Mouse (Mus musculus): Measurements from ENCODE around the gene Ttc7b. TPM values are rescaled to one million over a fixed set of nuclear protein-coding genes. Genes with fewer than 3 reads are reported as not detected.

The Ttc7b gene
- polyA plus RNA-seq (2015; fragmentation: Nextera tagmentation; extraction: Ambion mirVana), result 2.2 and 3.3 TPM in 2 replicates

DNA sequence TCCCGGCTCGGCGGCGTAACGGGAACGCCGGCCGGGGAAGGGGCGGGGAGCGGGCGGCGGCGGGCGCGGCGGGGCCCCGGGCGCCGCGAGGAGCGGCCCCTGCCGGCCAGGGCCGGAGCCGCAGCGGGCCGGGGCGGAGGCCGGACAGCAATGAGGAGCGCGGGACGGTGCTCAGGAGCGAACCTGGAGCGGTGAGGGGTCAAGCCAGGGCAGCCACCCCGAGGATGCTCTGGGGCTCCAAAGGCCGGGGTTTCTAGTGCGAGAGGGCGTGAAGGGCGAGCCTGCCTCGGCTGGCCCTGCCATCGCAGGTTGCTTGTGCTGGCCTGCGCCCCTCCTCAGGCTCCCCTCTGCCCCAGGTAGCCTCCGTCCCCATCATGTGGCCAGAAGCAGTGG lies at the start of gene Ttc7b:
Gene Ttc7b (minus strand): TSS at position 33 of the 393 bp plus-strand sequence.
- peak; percentile 88 for ATAC-seq
- 3% methylated on average over 32 of the region's 42 CpGs for WGBS (ENCODE audit: insufficient replicate concordance)
- no peaks in the 10 kb centered on the region for H3K36me3 ChIP-seq (replicated peaks; ENCODE audit: insufficient read depth, low read length)
- peak within 1 kb of the TSS; percentile 89 for H3K4me2 ChIP-seq (ENCODE audit: low read depth, low read length)
- peaks cover 8% of the 10 kb centered on the region for H3K4me1 ChIP-seq (ENCODE audit: insufficient read depth)
- H3K27ac ChIP-seq (ENCODE audit: low read depth), result peak within 1 kb of the TSS; percentile 76
- peak within 1 kb of the TSS; percentile 65 for H3K4me3 ChIP-seq (ENCODE audit: low read depth, low read length)
- H3K9me3 ChIP-seq (ENCODE audit: low read length), result no peaks in the 10 kb centered on the region
- peak within 1 kb of the TSS; percentile 85 for H3K9ac ChIP-seq (replicated peaks)
- peak; percentile 65 for DNase-seq
- TF ChIP-seq EP300 (IDR thresholded peaks at IDR 0.05; ENCODE audit: low read depth) (no peak), CTCF (IDR thresholded peaks at IDR 0.05; ENCODE audit: low read depth) (peak; percentile 45)
- no peaks in the 10 kb centered on the region for H3K27me3 ChIP-seq (ENCODE audit: insufficient read depth, low read length)

DNA sequence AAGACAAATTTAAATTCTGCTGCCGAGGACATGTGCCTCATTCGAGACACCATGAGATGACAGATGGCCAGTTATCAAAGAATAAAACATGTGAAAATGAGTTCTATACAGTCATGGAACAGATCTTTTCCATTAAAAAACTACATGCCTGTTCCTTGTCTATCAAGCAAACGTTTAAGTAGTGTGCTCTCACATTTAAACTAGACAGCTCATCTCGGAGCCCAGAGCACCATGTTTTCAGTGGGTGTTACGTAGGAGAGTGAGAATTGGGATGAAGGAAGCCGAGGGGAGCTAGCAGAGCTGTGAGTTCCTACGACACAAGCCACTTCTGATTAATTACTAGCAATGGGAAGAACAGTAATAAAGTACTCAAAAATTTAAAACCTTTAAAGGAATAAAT lies 48.2 kb upstream of the Ttc7b start:
- H3K4me1 ChIP-seq (ENCODE audit: insufficient read depth), result no peaks in the 10 kb centered on the region
- no peaks in the 10 kb centered on the region for H3K27me3 ChIP-seq (ENCODE audit: insufficient read depth, low read length)
- no peak overlapping the region for H3K4me2 ChIP-seq (ENCODE audit: low read depth, low read length)
- no peak for ATAC-seq
- peaks cover 2% of the 10 kb centered on the region; the same call in 1 of the 2 replicates for H3K36me3 ChIP-seq (replicated peaks; ENCODE audit: insufficient read depth, low read length)
- WGBS (ENCODE audit: insufficient replicate concordance), result 83% methylated on average over 7 of the region's 7 CpGs
- no peak overlapping the region for H3K9ac ChIP-seq (replicated peaks)
- H3K27ac ChIP-seq (ENCODE audit: low read depth), result no peak overlapping the region
- TF ChIP-seq CTCF (IDR thresholded peaks at IDR 0.05; ENCODE audit: low read depth) (no peak), EP300 (IDR thresholded peaks at IDR 0.05; ENCODE audit: low read depth) (no peak)
- H3K4me3 ChIP-seq (ENCODE audit: low read depth, low read length), result no peak overlapping the region
- no peak for DNase-seq
- H3K9me3 ChIP-seq (ENCODE audit: low read length), result no peaks in the 10 kb centered on the region

DNA sequence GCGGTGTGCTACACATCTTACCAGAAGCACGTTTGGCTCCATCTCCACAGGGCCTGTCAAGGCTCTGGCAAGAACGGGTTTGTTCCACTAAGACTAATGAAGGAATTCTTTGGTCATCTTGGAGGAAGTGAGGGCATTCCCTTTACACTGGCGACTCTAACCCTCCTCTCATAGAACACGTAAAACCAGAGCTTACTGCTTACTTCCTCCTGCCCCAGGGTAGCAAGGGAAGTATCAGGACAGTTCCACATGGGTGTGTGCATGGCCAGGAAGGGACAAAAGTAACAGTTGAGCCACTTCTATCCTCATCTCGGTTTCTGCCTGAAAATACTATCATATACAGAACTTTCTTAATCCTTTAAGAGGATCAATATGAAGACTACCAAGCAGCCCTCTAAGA lies 47.5 kb upstream of the Ttc7b start:
- Histone ChIP-seq H3K4me3 (ENCODE audit: low read depth, low read length) (no peak overlapping the region), H3K4me1 (ENCODE audit: insufficient read depth) (no peaks in the 10 kb centered on the region), H3K36me3 (replicated peaks; ENCODE audit: insufficient read depth, low read length) (no peaks in the 10 kb centered on the region), H3K4me2 (ENCODE audit: low read depth, low read length) (no peak overlapping the region), H3K27ac (ENCODE audit: low read depth) (no peak overlapping the region), H3K9me3 (ENCODE audit: low read length) (no peaks in the 10 kb centered on the region), H3K9ac (replicated peaks) (no peak overlapping the region), H3K27me3 (ENCODE audit: insufficient read depth, low read length) (no peaks in the 10 kb centered on the region)
- 67% methylated on average over 6 of the region's 6 CpGs for WGBS (ENCODE audit: insufficient replicate concordance)
- no peak for TF ChIP-seq CTCF (IDR thresholded peaks at IDR 0.05; ENCODE audit: low read depth)
- no peak for TF ChIP-seq EP300 (IDR thresholded peaks at IDR 0.05; ENCODE audit: low read depth)
- ATAC-seq, result no peak
- no peak for DNase-seq

DNA sequence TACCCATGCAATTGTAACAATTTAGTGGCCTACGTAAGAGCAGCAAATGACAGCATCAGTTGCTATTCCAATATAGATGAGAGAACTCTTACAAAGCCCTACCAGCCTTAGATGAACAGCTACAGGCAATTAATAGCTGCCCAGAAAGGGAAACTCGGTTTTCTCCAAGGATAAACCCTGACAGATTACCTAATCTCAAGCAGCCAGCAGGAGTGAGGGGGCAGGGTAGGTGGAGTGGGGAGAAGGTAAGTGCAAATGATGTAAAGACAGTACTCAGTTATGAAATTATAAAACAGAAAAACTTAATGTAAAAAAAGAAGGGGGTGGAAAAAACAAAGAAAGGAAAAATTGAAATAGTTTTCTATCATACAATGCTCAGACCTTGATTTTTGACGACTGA lies 47.0 kb upstream of the Ttc7b start:
- no peak overlapping the region for H3K9ac ChIP-seq (replicated peaks)
- H3K27me3 ChIP-seq (ENCODE audit: insufficient read depth, low read length), result no peaks in the 10 kb centered on the region
- ATAC-seq (no peak), DNase-seq (no peak)
- H3K9me3 ChIP-seq (ENCODE audit: low read length), result no peaks in the 10 kb centered on the region
- no peaks in the 10 kb centered on the region for H3K36me3 ChIP-seq (replicated peaks; ENCODE audit: insufficient read depth, low read length)
- no peak overlapping the region for H3K4me3 ChIP-seq (ENCODE audit: low read depth, low read length)
- H3K27ac ChIP-seq (ENCODE audit: low read depth), result no peak overlapping the region
- no peaks in the 10 kb centered on the region for H3K4me1 ChIP-seq (ENCODE audit: insufficient read depth)
- no peak overlapping the region for H3K4me2 ChIP-seq (ENCODE audit: low read depth, low read length)
- WGBS (ENCODE audit: insufficient replicate concordance), result 68% methylated on average over 3 of the region's 3 CpGs
- TF ChIP-seq CTCF (IDR thresholded peaks at IDR 0.05; ENCODE audit: low read depth) (no peak), EP300 (IDR thresholded peaks at IDR 0.05; ENCODE audit: low read depth) (no peak)

DNA sequence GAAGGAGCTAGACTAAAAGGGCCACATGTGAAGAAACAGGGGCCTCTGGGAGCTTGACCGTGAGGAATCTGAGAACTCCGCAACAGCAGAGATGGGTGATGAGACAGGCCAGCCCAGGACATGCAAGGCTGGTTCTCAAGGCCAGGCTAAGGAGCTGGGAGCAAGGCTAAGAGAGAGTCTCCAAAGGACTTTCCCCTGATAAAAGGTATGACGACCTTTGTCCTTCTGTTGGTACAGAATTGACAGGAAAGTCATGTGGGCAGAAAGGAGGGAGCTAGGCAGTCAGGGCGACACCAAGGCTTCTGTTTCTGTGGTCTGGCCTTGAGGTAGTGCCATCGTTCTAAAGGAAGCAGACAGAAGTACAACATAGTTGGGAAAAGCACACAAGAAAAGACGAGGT lies 33.0 kb upstream of the Ttc7b start:
- DNase-seq, result no peak
- Histone ChIP-seq H3K4me3 (ENCODE audit: low read depth, low read length) (no peak overlapping the region), H3K27ac (ENCODE audit: low read depth) (no peak overlapping the region), H3K36me3 (replicated peaks; ENCODE audit: insufficient read depth, low read length) (peaks cover 19% of the 10 kb centered on the region; the same call in 1 of the 2 replicates), H3K4me1 (ENCODE audit: insufficient read depth) (no peaks in the 10 kb centered on the region), H3K9me3 (ENCODE audit: low read length) (no peaks in the 10 kb centered on the region), H3K9ac (replicated peaks) (no peak overlapping the region), H3K27me3 (ENCODE audit: insufficient read depth, low read length) (no peaks in the 10 kb centered on the region), H3K4me2 (ENCODE audit: low read depth, low read length) (no peak overlapping the region)
- 84% methylated on average over 6 of the region's 6 CpGs for WGBS (ENCODE audit: insufficient replicate concordance)
- no peak for ATAC-seq
- TF ChIP-seq EP300 (IDR thresholded peaks at IDR 0.05; ENCODE audit: low read depth) (no peak), CTCF (IDR thresholded peaks at IDR 0.05; ENCODE audit: low read depth) (no peak)

DNA sequence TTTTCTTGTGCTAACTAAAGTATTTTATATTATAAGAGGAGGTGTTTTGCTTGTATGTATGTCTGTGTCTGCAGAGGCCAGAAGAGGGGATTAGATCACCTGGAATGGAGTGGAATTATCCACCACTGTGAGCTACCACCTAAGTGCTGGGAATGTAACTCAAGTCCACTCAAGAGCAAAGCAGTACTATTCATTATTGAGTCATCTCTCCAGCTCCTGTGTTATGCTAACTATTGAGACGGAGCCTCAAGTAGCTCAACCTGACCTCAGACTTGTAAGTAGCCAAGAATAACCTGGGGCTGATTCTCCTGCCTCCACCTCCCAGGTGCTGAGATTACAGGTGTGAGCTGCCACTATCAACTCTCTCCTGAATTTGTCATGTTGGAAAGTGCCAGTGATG lies 31.3 kb upstream of the Ttc7b start:
- Histone ChIP-seq H3K4me2 (ENCODE audit: low read depth, low read length) (no peak overlapping the region), H3K36me3 (replicated peaks; ENCODE audit: insufficient read depth, low read length) (peaks cover 19% of the 10 kb centered on the region; the same call in 1 of the 2 replicates), H3K9ac (replicated peaks) (no peak overlapping the region), H3K27ac (ENCODE audit: low read depth) (no peak overlapping the region), H3K9me3 (ENCODE audit: low read length) (no peaks in the 10 kb centered on the region), H3K4me3 (ENCODE audit: low read depth, low read length) (no peak overlapping the region), H3K27me3 (ENCODE audit: insufficient read depth, low read length) (no peaks in the 10 kb centered on the region), H3K4me1 (ENCODE audit: insufficient read depth) (no peaks in the 10 kb centered on the region)
- DNase-seq (no peak), ATAC-seq (no peak)
- TF ChIP-seq CTCF (IDR thresholded peaks at IDR 0.05; ENCODE audit: low read depth), result no peak
- TF ChIP-seq EP300 (IDR thresholded peaks at IDR 0.05; ENCODE audit: low read depth), result no peak
- WGBS (ENCODE audit: insufficient replicate concordance), result 96% methylated on average over 1 of the region's 1 CpGs

DNA sequence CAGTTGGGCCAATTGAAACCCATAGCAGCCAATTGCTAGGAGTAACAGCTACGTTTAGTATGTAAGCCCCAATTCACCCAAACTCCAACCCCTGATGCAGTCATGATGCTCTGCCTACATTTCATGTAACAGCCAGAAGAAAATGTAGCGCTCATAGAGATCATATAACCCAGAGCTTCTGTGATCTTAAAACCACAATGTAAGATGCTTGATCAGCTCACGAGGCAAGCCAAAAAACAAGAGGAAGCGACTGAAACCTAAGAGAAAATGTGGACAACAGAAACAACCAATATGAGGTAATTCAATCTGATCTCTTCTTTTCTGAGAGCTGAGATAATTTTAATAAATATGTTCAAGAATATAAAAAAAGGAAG lies 23.6 kb upstream of the Ttc7b start:
- no peak overlapping the region for H3K4me3 ChIP-seq (ENCODE audit: low read depth, low read length)
- H3K27ac ChIP-seq (ENCODE audit: low read depth), result no peak overlapping the region
- no peaks in the 10 kb centered on the region for H3K4me1 ChIP-seq (ENCODE audit: insufficient read depth)
- H3K36me3 ChIP-seq (replicated peaks; ENCODE audit: insufficient read depth, low read length), result 0 out of 2 replicates have a peak, but pooled peaks cover 3% of the 10 kb centered on the region
- TF ChIP-seq EP300 (IDR thresholded peaks at IDR 0.05; ENCODE audit: low read depth) (no peak), CTCF (IDR thresholded peaks at IDR 0.05; ENCODE audit: low read depth) (no peak)
- ATAC-seq (no peak), DNase-seq (no peak)
- H3K4me2 ChIP-seq (ENCODE audit: low read depth, low read length), result no peak overlapping the region
- 78% methylated on average over 4 of the region's 4 CpGs for WGBS (ENCODE audit: insufficient replicate concordance)
- H3K9me3 ChIP-seq (ENCODE audit: low read length), result no peaks in the 10 kb centered on the region
- no peak overlapping the region for H3K9ac ChIP-seq (replicated peaks)
- no peaks in the 10 kb centered on the region for H3K27me3 ChIP-seq (ENCODE audit: insufficient read depth, low read length)

Measured in liver, postnatal 0 days (tissue).